Mouse (Mus musculus) ES-Bruce4 (cell line): ENCODE results near the gene Dap.

Experiments used
- CTCF ChIP-seq: IDR thresholded peaks from one replicate; pipeline ENCODE4 v1.8.1; 2011; ENCODE audit warnings: low read depth, low read length
- POLR2A ChIP-seq: IDR thresholded peaks from one replicate; pipeline ENCODE4 v1.8.1; 2011; ENCODE audit warnings: low read length; ENCODE audit not compliant: insufficient read depth

DNA sequence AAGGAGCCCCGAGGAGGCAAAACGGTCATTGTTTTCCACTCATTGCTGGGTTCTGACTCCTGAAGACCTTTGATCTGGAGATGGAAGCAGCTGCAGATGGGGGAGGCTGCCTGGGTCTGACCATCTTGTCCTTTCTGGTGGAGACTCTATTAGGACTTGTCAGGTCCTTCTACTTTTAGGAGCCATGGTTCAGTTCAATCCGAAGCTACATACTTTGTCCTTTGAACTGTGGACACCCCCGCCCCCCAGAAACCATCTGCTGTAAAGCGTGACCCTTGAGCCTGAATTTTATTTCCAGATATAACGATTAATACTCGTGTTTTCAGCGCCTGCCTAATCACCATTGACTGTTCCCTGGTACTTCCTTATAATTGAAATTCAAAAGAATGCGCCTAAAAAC, 38.2 kb downstream of the Dap start:
- TF ChIP-seq POLR2A (no peak), CTCF (no peak)
